Comparison of ENCODE assay signal across 31 mouse cellular contexts in the genomic region with DNA sequence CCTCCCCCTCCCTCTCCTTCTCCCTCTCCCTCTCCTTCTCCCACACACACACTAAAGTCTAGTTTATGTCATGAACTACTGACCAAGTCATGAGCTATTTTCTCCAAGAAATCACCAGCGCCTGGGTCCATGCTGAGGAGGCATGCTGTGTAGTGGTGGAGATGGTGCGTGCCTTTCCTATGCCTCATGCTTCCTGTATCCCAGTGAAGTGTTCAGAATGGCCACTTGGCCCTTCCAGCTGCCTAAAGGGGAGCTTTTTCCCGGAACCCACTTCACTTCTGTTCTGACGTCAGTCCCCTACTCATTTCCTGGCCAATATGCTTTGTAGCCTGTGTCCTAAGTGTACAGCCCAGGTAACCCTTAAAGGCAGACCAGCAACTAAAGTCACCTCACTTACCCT.
DNase-seq lines count a peak whose midpoint lies in the region; ATAC-seq and TF ChIP-seq lines count a peak whose summit lies in the region.
"Had no signal": no experiment of that assay in that cellular context is flagged by ENCODE, and none has a peak within 500 bp of the region (broad histone marks: within the 10 kb centered on the region; RNA-seq: fewer than 3 reads in every experiment).

No protein-coding gene starts in this region.

- WGBS in lung, postnatal 0 days = 46% methylated on average over 4 of the region's 4 CpGs
- 79% methylated on average over 4 of the region's 4 CpGs for WGBS in forebrain, embryonic 11.5 days

- H3K9me3 ChIP-seq in lung, postnatal 0 days (ENCODE audit: low read length) = no peaks in the 10 kb centered on the region
- H3K9me3 ChIP-seq in forebrain, embryonic 11.5 days (ENCODE audit: control insufficient read depth, low read length) = no peaks in the 10 kb centered on the region
- H3K9me3 ChIP-seq: embryonic facial prominence, embryonic 13.5 days; forebrain, embryonic 13.5 days; heart, embryonic 12.5 days; hindbrain, embryonic 13.5 days; lung, embryonic 15.5 days; midbrain, embryonic 12.5 days had no signal

- DNase-seq in 3T3-L1 (ENCODE audit: low read depth, low spot score) = peak; percentile 27
- DNase-seq in lung, postnatal 0 days (ENCODE audit: low spot score) = peak; percentile 90
- peak; percentile 54 to 70 for DNase-seq in lung, postnatal 4 days
- no peak for DNase-seq in forebrain, embryonic 11.5 days (ENCODE audit: low spot score)
- DNase-seq in retina, embryonic 14.5 days (ENCODE audit: low spot score) = no peak
- DNase-seq in right cerebral cortex, postnatal 25 days = no peak
- DNase-seq: adrenal gland, postnatal 25 days; cerebellum, adult 11-12 months; cerebellum, postnatal 10 days; gastrocnemius, postnatal 10 days; heart, adult 11 months; heart, postnatal 4 days; kidney, postnatal 14 days; layer of hippocampus, adult 9-11 months; liver; spleen, adult 18-20 months; thymus, adult 2 months; thymus, postnatal 36 days had no signal

- no peak overlapping the region for H3K4me3 ChIP-seq in embryonic fibroblast, embryonic 13.5 days (ENCODE audit: insufficient read depth, low read length)
- H3K4me3 ChIP-seq in lung, postnatal 0 days (ENCODE audit: low read depth, low read length) = no peak overlapping the region
- no peak overlapping the region for H3K4me3 ChIP-seq in forebrain, embryonic 11.5 days (ENCODE audit: low read depth, low read length)
- H3K4me3 ChIP-seq: embryonic facial prominence, embryonic 13.5 days; erythroblast, embryonic 14.5 days; forebrain, embryonic 13.5 days; heart, embryonic 12.5 days; hindbrain, embryonic 13.5 days; lung, embryonic 15.5 days; megakaryocyte, embryonic 14.5 days; midbrain, embryonic 12.5 days had no signal

- TF ChIP-seq EP300 in lung, postnatal 0 days (IDR thresholded peaks at IDR 0.05) = peak; percentile 99

- no peak overlapping the region for H3K9ac ChIP-seq in lung, postnatal 0 days (replicated peaks; ENCODE audit: low read depth)
- H3K9ac ChIP-seq in forebrain, embryonic 11.5 days (ENCODE audit: low read length) = no peak overlapping the region
- H3K9ac ChIP-seq: embryonic facial prominence, embryonic 13.5 days; forebrain, embryonic 13.5 days; heart, embryonic 12.5 days; hindbrain, embryonic 13.5 days; liver, embryonic 14.5 days; lung, embryonic 15.5 days; midbrain, embryonic 12.5 days had no signal

- no peaks in the 10 kb centered on the region for H3K36me3 ChIP-seq in lung, postnatal 0 days (ENCODE audit: insufficient read depth, low read length)
- H3K36me3 ChIP-seq in forebrain, embryonic 11.5 days (ENCODE audit: control insufficient read depth, insufficient read depth, low read length) = no peaks in the 10 kb centered on the region
- H3K36me3 ChIP-seq: embryonic facial prominence, embryonic 13.5 days; heart, embryonic 12.5 days; hindbrain, embryonic 13.5 days; lung, embryonic 15.5 days; midbrain, embryonic 12.5 days had no signal

- no peak overlapping the region for H3K4me2 ChIP-seq in lung, postnatal 0 days (replicated peaks; ENCODE audit: low read depth, low read length)
- H3K4me2 ChIP-seq in forebrain, embryonic 11.5 days (ENCODE audit: low read depth, low read length, severe bottlenecking) = no peak overlapping the region
- H3K4me2 ChIP-seq: embryonic facial prominence, embryonic 13.5 days; forebrain, embryonic 13.5 days; heart, embryonic 12.5 days; hindbrain, embryonic 13.5 days; lung, embryonic 15.5 days; midbrain, embryonic 12.5 days had no signal

- peak overlapping the region; percentile 66 for H3K27ac ChIP-seq in embryonic fibroblast, embryonic 13.5 days (ENCODE audit: insufficient read depth, low read length)
- H3K27ac ChIP-seq in lung, postnatal 0 days (ENCODE audit: low read length) = no peak overlapping the region
- no peak overlapping the region for H3K27ac ChIP-seq in forebrain, embryonic 11.5 days (ENCODE audit: low read depth, low read length)
- H3K27ac ChIP-seq: embryonic facial prominence, embryonic 13.5 days; forebrain, embryonic 13.5 days; hindbrain, embryonic 13.5 days; liver, embryonic 14.5 days; lung, embryonic 15.5 days; midbrain, embryonic 12.5 days; stomach, postnatal 0 days had no signal

- TF ChIP-seq CTCF in embryonic fibroblast, embryonic 13.5 days (IDR thresholded peaks at IDR 0.05; ENCODE audit: borderline replicate concordance, insufficient read depth, low read length) = no peak
- TF ChIP-seq CTCF in lung, postnatal 0 days (IDR thresholded peaks at IDR 0.05) = no peak

- H3K27me3 ChIP-seq in lung, postnatal 0 days (replicated peaks; ENCODE audit: insufficient read depth, low read length) = no peaks in the 10 kb centered on the region
- no peaks in the 10 kb centered on the region for H3K27me3 ChIP-seq in forebrain, embryonic 11.5 days (ENCODE audit: control insufficient read depth, insufficient read depth, low read length)
- H3K27me3 ChIP-seq: CH12.LX; forebrain, embryonic 13.5 days; heart, embryonic 12.5 days; hindbrain, embryonic 13.5 days; lung, embryonic 15.5 days; megakaryocyte, embryonic 14.5 days; midbrain, embryonic 12.5 days had no signal

- no peak for TF ChIP-seq POLR2A in embryonic fibroblast, embryonic 13.5 days (IDR thresholded peaks at IDR 0.05; ENCODE audit: low read depth, low read length)

- H3K4me1 ChIP-seq in embryonic fibroblast, embryonic 13.5 days (ENCODE audit: control insufficient read depth, insufficient read depth, low read length) = no peaks in the 10 kb centered on the region
- H3K4me1 ChIP-seq in lung, postnatal 0 days (ENCODE audit: insufficient read depth, low read depth, low read length) = no peaks in the 10 kb centered on the region
- no peaks in the 10 kb centered on the region for H3K4me1 ChIP-seq in forebrain, embryonic 11.5 days (replicated peaks; ENCODE audit: control insufficient read depth, insufficient read depth, low read length)
- H3K4me1 ChIP-seq: embryonic facial prominence, embryonic 13.5 days; forebrain, embryonic 13.5 days; heart, embryonic 12.5 days; hindbrain, embryonic 13.5 days; lung, embryonic 15.5 days; megakaryocyte, embryonic 14.5 days; midbrain, embryonic 12.5 days had no signal

- ATAC-seq in lung, postnatal 0 days = peak; percentile 99
- ATAC-seq in forebrain, embryonic 11.5 days (replicated peaks; ENCODE audit: low FRiP score) = no peak
- ATAC-seq: forebrain, embryonic 13.5 days; intestine, postnatal 0 days had no signal

Comparison
In these comparisons a context has a peak if more than half of its experiments do, and no peak if none do; other contexts are left out.
1. DNase-seq: peak in 3T3-L1 (single experiment), lung, postnatal 0 days (single experiment) and lung, postnatal 4 days (2 of 2); none in forebrain, embryonic 11.5 days (single experiment), retina, embryonic 14.5 days (single experiment) and right cerebral cortex, postnatal 25 days (single experiment).